Mouse (Mus musculus) intestine, embryonic 14.5 days (tissue): ENCODE measurements at regions not wholly inside any gene's neighbourhood (a gene's known extent, or its start where the extent isn't known, plus 50 kb on each side); places are given as distances from the start of the nearest gene placed in this dataset.
"Not testable (repeated sequence)": the region's sequence is repeated elsewhere in the genome, so short reads cannot be mapped to it uniquely, and the experiment has no call there.

Experiments used
- ATAC-seq: fragments of 200-750 bp; cut with Nextera tagmentation; replicated peaks from 2 replicates; pipeline ENCODE4 v1.8.0; 2017; ENCODE audit warnings: low read depth, moderate number of reproducible peaks, moderate TSS enrichment, moderate library complexity; ENCODE audit not compliant: low FRiP score, low TSS enrichment
- DNase-seq: peaks from one replicate; pipeline ENCODE4 v3.0.0-alpha.2; 2018; ENCODE audit warnings: low spot score
- H3K27ac ChIP-seq: fragments of 300-500 bp; sonication (generic); 2 replicates; pipeline ENCODE4 v1.5.1; 2014; ENCODE audit warnings: low read depth, mild to moderate bottlenecking, control low read depth
- H3K27me3 ChIP-seq: fragments of 300-500 bp; sonication (generic); replicated peaks from 2 replicates; pipeline ENCODE4 v1.6.1; 2014; ENCODE audit warnings: low read length, control low read depth; ENCODE audit not compliant: control insufficient read depth, insufficient read depth
- H3K36me3 ChIP-seq: fragments of 300-500 bp; sonication (generic); 2 replicates; pipeline ENCODE4 v1.6.1; 2014; ENCODE audit warnings: low read length, control low read depth; ENCODE audit not compliant: control insufficient read depth, insufficient read depth
- H3K4me1 ChIP-seq: fragments of 300-500 bp; sonication (generic); replicated peaks from 2 replicates; pipeline ENCODE4 v1.6.1; 2014; ENCODE audit warnings: low read length, control low read depth, mixed read lengths; ENCODE audit not compliant: control insufficient read depth, insufficient read depth
- H3K4me2 ChIP-seq: fragments of 300-500 bp; sonication (generic); 2 replicates; pipeline ENCODE4 v1.6.1; 2014; ENCODE audit warnings: low read length
- H3K4me3 ChIP-seq: fragments of 300-500 bp; sonication (generic); 2 replicates; pipeline ENCODE4 v1.5.1; 2014; ENCODE audit warnings: low read depth, low read length, control low read depth, mixed read lengths
- H3K9ac ChIP-seq: fragments of 300-500 bp; sonication (generic); 2 replicates; pipeline ENCODE4 v1.6.1; 2014; ENCODE audit warnings: mild to moderate bottlenecking, low read length
- H3K9me3 ChIP-seq: fragments of 300-500 bp; sonication (generic); 2 replicates; pipeline ENCODE4 v1.6.1; 2016; ENCODE audit warnings: low read length, control low read depth; ENCODE audit not compliant: control insufficient read depth
- WGBS: fragments of 180-500 bp; shearing (Covaris S2); extraction: QIAGEN DNeasy Blood & Tissue Kit; methylation state at CpG from one replicate; pipeline ENCODE4 v1.1.7; 2014; 5-methylcytosine and 5-hydroxymethylcytosine counted together

DNA sequence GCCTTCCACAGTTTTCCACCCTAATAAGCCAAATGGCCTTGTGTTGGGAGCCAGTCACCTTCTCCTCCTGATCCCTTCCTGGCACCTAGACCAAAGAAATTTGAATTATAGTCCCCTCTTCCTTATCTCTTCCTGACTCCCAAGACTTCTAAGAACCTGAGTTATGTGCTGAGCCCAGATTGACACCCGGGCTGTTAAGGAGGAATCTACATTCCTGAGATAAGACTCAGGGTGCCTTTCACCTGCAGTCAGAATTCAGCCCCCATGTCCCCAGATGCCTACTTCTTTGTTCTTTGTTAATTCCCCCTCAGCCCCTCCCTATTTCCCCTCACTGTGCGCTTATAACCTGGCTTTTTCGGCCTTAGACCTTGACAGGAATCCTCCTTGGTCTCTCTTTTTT lies 1531.6 kb upstream of the B3galt2 start:
- H3K9ac ChIP-seq, H3K27ac ChIP-seq, H3K4me1 ChIP-seq, DNase-seq, H3K27me3 ChIP-seq, H3K4me3 ChIP-seq, ATAC-seq, H3K4me2 ChIP-seq, H3K36me3 ChIP-seq, H3K9me3 ChIP-seq: not testable (repeated sequence)
- whole genome bisulfite sequencing = 8% methylated on average over 3 of the region's 3 CpGs

DNA sequence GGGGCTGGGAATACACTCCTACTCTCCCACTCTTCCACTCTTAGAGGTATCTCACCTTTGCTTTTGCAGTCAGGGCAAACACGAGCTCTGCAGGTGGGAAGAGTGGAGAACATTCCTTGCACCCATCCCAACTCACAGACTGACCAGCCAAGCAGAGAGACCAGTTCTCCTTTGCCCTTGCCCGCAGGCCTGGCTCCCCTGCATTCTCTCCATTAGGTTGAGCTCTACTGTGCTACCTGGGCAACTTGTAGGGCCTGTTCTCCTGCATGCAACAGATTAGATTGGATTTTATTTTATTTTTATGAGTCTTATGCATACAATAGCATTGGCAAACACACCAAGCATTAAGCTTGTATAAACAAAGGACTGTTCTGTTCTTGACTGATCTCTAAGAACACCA lies 1483.2 kb upstream of the B3galt2 start:
- Histone ChIP-seq H3K9ac (no peak overlapping the region), H3K9me3 (no peaks in the 10 kb centered on the region), H3K4me2 (no peak overlapping the region), H3K4me1 (no peaks in the 10 kb centered on the region), H3K4me3 (no peak overlapping the region), H3K36me3 (no peaks in the 10 kb centered on the region), H3K27me3 (no peaks in the 10 kb centered on the region), H3K27ac (no peak overlapping the region)
- ATAC-seq = peak; percentile 55; the same call in 1 of the 2 replicates
- 61% methylated on average over 2 of the region's 2 CpGs for WGBS
- DNase-seq = no peak

DNA sequence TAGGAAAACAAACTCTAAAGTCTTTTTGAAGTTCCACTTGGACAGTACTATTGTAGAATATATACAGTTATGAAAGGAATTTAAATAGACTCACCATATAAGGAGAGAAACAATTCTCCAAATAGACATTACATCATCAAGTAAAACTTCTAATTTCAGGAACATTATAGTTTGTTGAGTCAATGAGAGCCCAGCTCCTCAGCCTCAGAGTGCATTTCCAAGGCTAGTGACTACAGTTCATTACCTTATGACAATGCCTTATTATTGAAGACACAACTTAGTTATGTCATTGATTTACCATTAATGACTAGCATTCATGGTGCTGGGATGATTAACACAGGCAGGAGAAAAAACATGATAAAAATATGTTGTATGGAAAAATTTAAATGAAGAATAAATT lies 1481.0 kb upstream of the B3galt2 start:
- ATAC-seq = no peak
- no peaks in the 10 kb centered on the region for H3K4me1 ChIP-seq
- no peak overlapping the region for H3K9ac ChIP-seq

DNA sequence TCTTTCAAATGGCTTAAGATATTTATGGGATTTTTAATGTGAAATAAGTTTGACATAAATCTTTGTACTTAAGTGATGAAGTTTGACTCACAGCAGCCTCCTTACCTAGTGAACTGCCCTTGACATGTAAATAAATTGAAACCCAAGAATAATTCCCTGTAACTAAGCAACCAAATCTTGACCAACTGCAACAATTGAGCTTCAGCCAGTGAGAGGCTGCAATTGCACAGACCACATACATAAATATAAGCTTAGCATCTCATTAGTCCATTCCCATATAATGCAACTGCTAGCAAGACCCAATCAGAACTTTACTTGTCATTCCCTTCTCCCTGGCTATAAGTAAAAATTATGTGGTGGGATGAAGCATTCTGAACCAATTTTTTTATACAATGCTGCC lies 1473.5 kb upstream of the B3galt2 start:
- ATAC-seq (no peak), DNase-seq (no peak)
- Histone ChIP-seq H3K36me3 (no peaks in the 10 kb centered on the region), H3K9me3 (no peaks in the 10 kb centered on the region), H3K4me2 (no peak overlapping the region), H3K4me3 (no peak overlapping the region), H3K27me3 (no peaks in the 10 kb centered on the region), H3K27ac (no peak overlapping the region), H3K9ac (no peak overlapping the region), H3K4me1 (no peaks in the 10 kb centered on the region)

More for the DNA sequence above, 1481.0 kb upstream of the B3galt2 start:
- H3K9me3 ChIP-seq = no peaks in the 10 kb centered on the region
- no peak for DNase-seq
- H3K4me2 ChIP-seq = no peak overlapping the region
- H3K27ac ChIP-seq = no peak overlapping the region
- no peaks in the 10 kb centered on the region for H3K36me3 ChIP-seq
- H3K4me3 ChIP-seq = no peak overlapping the region
- no peaks in the 10 kb centered on the region for H3K27me3 ChIP-seq

DNA sequence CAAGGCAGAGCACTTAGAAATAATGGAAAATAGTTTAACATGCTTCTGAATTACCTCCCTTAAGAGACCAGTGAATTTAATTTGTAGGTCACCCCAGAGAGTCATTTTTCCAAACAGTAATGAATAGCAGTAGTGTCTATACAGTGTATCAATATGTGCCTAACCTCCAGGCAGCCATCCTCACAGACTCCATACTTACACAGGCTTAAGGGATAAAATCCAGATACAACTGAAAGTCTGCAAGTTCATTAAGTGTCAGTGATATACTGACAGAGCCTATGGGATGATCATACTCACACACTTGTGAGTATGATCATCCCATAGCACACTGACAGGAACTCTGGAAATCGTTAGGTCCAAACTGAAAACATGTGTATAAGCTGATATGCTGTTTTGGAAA lies 1469.3 kb upstream of the B3galt2 start:
- no peaks in the 10 kb centered on the region for H3K9me3 ChIP-seq
- ATAC-seq (no peak), DNase-seq (no peak)
- H3K9ac ChIP-seq = no peak overlapping the region
- H3K27me3 ChIP-seq = no peaks in the 10 kb centered on the region
- 67% methylated on average over 1 of the region's 1 CpGs for WGBS
- H3K36me3 ChIP-seq = no peaks in the 10 kb centered on the region
- no peaks in the 10 kb centered on the region for H3K4me1 ChIP-seq
- no peak overlapping the region for H3K4me3 ChIP-seq
- no peak overlapping the region for H3K4me2 ChIP-seq
- no peak overlapping the region for H3K27ac ChIP-seq

DNA sequence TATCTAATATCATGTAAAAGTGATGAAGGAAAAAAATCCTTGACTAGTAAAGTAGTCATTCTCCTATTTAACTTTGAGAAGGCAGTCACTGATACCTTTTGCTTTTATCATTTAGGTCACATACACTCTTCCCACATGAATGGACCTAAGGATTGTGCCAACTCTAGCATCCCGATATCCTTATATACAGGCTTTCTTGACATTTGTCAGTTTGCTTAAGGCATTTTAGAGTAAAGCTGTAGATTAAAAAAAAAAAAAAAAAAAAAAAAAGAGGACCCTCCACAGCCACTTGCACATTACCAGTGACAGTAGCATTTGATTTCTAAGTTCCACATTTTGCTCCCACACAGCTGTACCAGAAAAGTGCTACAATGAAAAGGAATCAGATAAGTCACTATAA lies 1425.7 kb upstream of the B3galt2 start:
- H3K9ac ChIP-seq = no peak overlapping the region
- no peaks in the 10 kb centered on the region for H3K9me3 ChIP-seq
- no peak for DNase-seq
- no peak overlapping the region for H3K4me3 ChIP-seq
- WGBS = 88% methylated on average over 1 of the region's 1 CpGs
- no peak overlapping the region for H3K4me2 ChIP-seq
- no peaks in the 10 kb centered on the region for H3K4me1 ChIP-seq
- no peaks in the 10 kb centered on the region for H3K27me3 ChIP-seq
- no peaks in the 10 kb centered on the region for H3K36me3 ChIP-seq
- no peak for ATAC-seq
- no peak overlapping the region for H3K27ac ChIP-seq
